Mouse (Mus musculus): Measurements from ENCODE around the gene Fbxo3.
"Not testable (repeated sequence)": the region's sequence is repeated elsewhere in the genome, so short reads cannot be mapped to it uniquely, and the experiment has no call there.

- TF ChIP-seq CTCF (IDR thresholded peaks at IDR 0.05; ENCODE audit: borderline replicate concordance, extremely low read depth, insufficient read depth, insufficient read length); POLR2A (IDR thresholded peaks at IDR 0.05; ENCODE audit: borderline replicate concordance, extremely low read depth, insufficient read depth, insufficient read length, poor library complexity, severe bottlenecking): not testable (repeated sequence)
Measured at GRCm38 (mm10) chr2:104078285-104078684, 50.8 kb downstream of the Fbxo3 start.

Data from brain, embryonic 14.5 days (tissue).